Mouse (Mus musculus): ENCODE results near the gene Dscam. TPM values are rescaled to one million over a fixed set of nuclear protein-coding genes. Genes with fewer than 3 reads are reported as not detected.

Gene Dscam
- total and polyA plus RNA-seq, 2 experiments from 2014 or later: not detected

DNA sequence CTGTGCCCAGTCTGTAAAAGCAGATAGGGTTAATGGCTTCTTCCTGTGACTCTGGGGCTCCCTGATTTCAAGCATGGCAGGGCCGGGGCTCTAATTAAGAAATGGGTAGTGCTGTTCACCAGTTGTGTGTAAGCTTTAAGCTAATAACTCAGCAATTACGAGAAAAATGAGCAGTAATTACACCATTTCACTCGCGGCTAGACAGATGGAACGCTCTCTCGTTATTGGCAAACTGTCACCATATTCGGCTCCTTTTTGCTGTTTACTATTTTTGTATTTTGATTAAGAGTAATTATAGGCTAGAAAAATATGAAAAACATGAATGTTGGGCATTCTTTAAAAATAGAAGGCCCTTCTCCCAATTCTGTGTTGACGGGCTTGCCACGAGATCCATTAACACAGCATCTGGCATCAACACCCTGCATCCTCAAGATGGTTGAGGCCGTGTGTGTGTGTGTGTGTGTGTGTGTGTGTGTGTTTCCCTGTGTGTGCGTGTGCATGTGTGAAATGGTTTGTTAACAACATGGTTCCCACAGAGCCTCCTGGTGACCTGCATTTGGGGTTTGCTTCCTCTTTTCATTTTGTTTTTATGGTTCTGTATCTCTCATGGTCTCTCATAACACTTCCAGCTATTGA is 162.5 kb downstream of the Dscam start:
- no peak for TF ChIP-seq CTCF (IDR thresholded peaks at IDR 0.05; ENCODE audit: low read depth)
- TF ChIP-seq EP300 (IDR thresholded peaks at IDR 0.05; ENCODE audit: low read depth): no peak
- no peaks in the 10 kb centered on the region for H3K9me3 ChIP-seq (replicated peaks; ENCODE audit: control insufficient read depth, low read length)
- DNase-seq (ENCODE audit: low spot score): no peak
- no peaks in the 10 kb centered on the region for H3K36me3 ChIP-seq (replicated peaks; ENCODE audit: control insufficient read depth, insufficient read depth, low read length)
- H3K27me3 ChIP-seq (ENCODE audit: control insufficient read depth, insufficient read depth, low read length): no peaks in the 10 kb centered on the region
- H3K4me2 ChIP-seq (ENCODE audit: low read depth, low read length): no peak overlapping the region
- H3K4me1 ChIP-seq (ENCODE audit: control insufficient read depth, insufficient read depth): peaks cover 12% of the 10 kb centered on the region; the same call in 1 of the 2 replicates
- H3K4me3 ChIP-seq (ENCODE audit: low read depth, low read length): no peak overlapping the region
- ATAC-seq (ENCODE audit: insufficient read depth, low read depth): no peak
- 86% methylated on average over 11 of the region's 11 CpGs for WGBS
- no peak overlapping the region for H3K9ac ChIP-seq (replicated peaks; ENCODE audit: low read depth, low read length)
- H3K27ac ChIP-seq (ENCODE audit: low read depth): no peak overlapping the region

DNA sequence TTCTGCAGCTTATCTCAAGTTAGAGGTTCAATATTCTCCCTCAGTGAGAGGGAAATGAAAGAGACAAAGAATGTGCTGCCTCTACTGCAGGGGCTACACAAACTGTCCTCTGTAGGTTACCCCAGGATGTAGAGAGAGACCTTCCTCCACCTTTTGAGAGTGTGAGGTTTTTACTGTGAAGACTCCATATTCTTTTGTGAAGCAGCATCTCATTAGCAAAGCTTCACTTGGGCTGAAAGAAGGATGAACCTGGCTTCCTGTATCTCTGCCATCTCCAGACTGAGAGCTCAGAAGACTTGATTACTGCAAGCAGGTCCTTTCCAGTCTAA is 163.7 kb downstream of the Dscam start:
- Histone ChIP-seq H3K4me2 (ENCODE audit: low read depth, low read length) (no peak overlapping the region), H3K4me3 (ENCODE audit: low read depth, low read length) (no peak overlapping the region), H3K4me1 (ENCODE audit: control insufficient read depth, insufficient read depth) (peaks cover 12% of the 10 kb centered on the region; the same call in 1 of the 2 replicates), H3K27me3 (ENCODE audit: control insufficient read depth, insufficient read depth, low read length) (no peaks in the 10 kb centered on the region), H3K36me3 (replicated peaks; ENCODE audit: control insufficient read depth, insufficient read depth, low read length) (no peaks in the 10 kb centered on the region), H3K27ac (ENCODE audit: low read depth) (no peak overlapping the region), H3K9ac (replicated peaks; ENCODE audit: low read depth, low read length) (no peak overlapping the region), H3K9me3 (replicated peaks; ENCODE audit: control insufficient read depth, low read length) (no peaks in the 10 kb centered on the region)
- DNase-seq (ENCODE audit: low spot score) (no peak), ATAC-seq (ENCODE audit: insufficient read depth, low read depth) (no peak)
- no peak for TF ChIP-seq CTCF (IDR thresholded peaks at IDR 0.05; ENCODE audit: low read depth)
- TF ChIP-seq EP300 (IDR thresholded peaks at IDR 0.05; ENCODE audit: low read depth): no peak

DNA sequence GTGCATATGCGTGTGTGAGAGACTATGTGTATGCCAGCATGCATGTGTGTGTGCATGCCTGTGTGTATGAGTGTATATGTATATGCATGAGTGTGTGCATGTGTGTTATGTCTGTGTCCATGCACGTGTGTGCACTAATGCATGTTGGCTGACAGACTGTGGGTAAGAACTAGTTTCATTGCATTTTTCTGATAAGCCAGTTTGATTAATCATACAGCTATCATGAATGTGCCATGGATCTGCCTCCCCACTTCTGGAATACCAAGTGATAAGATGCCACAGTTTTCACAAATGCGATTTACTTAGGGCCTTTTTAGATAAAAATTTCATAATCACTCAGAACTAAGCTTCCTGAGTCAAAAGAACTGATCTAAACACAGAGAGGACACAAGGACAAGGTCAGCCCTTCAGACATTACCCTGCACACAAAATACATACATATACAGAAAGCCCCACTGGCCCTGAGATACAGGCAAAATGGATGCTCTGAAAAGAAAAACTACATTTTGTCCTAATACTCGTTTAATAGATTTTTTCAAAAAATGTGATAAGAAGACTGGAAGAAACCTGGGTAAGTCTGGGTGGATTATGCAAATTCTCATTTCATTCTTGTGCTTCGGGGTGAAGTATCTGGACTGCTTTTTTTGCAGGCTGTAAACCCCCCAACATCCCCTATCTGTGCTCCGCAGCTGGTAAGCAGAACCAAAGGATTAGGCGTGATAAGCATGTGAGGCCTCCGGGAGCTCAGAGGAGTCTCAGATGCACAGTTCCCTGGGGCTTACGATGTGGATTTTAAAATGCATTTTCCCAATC is 164.3 kb downstream of the Dscam start:
- no peak for TF ChIP-seq EP300 (IDR thresholded peaks at IDR 0.05; ENCODE audit: low read depth)
- TF ChIP-seq CTCF (IDR thresholded peaks at IDR 0.05; ENCODE audit: low read depth): no peak
- no peak for ATAC-seq (ENCODE audit: insufficient read depth, low read depth)
- Histone ChIP-seq H3K36me3 (replicated peaks; ENCODE audit: control insufficient read depth, insufficient read depth, low read length) (no peaks in the 10 kb centered on the region), H3K9ac (replicated peaks; ENCODE audit: low read depth, low read length) (no peak overlapping the region), H3K9me3 (replicated peaks; ENCODE audit: control insufficient read depth, low read length) (no peaks in the 10 kb centered on the region), H3K4me3 (ENCODE audit: low read depth, low read length) (no peak overlapping the region), H3K27ac (ENCODE audit: low read depth) (no peak overlapping the region), H3K4me2 (ENCODE audit: low read depth, low read length) (no peak overlapping the region), H3K4me1 (ENCODE audit: control insufficient read depth, insufficient read depth) (peaks cover 12% of the 10 kb centered on the region; the same call in 1 of the 2 replicates), H3K27me3 (ENCODE audit: control insufficient read depth, insufficient read depth, low read length) (no peaks in the 10 kb centered on the region)
- 36% methylated on average over 9 of the region's 9 CpGs for WGBS
- no peak for DNase-seq (ENCODE audit: low spot score)

DNA sequence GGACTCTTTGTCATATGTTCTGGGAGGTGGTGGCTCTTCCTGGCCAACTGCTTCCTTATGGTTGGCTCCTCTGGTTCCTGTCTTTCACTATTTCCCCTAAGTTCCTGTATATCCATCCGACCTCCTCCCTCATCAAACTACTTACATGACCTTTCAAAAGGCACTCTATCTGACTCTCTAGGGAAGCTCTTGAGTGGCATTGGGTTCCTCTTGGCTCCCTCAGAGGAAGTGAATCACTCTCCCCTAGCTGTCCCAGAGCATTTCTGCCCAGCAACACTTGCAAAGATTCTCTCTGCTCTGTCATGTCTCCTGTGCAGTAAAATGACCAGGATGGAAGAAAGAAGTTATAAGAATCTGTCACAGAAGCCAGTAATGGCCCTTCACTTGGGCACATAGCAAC is 166.6 kb downstream of the Dscam start:
- no peak for TF ChIP-seq CTCF (IDR thresholded peaks at IDR 0.05; ENCODE audit: low read depth)
- no peak for TF ChIP-seq EP300 (IDR thresholded peaks at IDR 0.05; ENCODE audit: low read depth)
- Histone ChIP-seq H3K27ac (ENCODE audit: low read depth) (no peak overlapping the region), H3K27me3 (ENCODE audit: control insufficient read depth, insufficient read depth, low read length) (no peaks in the 10 kb centered on the region), H3K9ac (replicated peaks; ENCODE audit: low read depth, low read length) (no peak overlapping the region), H3K4me2 (ENCODE audit: low read depth, low read length) (no peak overlapping the region), H3K4me1 (ENCODE audit: control insufficient read depth, insufficient read depth) (peaks cover 12% of the 10 kb centered on the region; the same call in 1 of the 2 replicates), H3K36me3 (replicated peaks; ENCODE audit: control insufficient read depth, insufficient read depth, low read length) (no peaks in the 10 kb centered on the region), H3K4me3 (ENCODE audit: low read depth, low read length) (no peak overlapping the region), H3K9me3 (replicated peaks; ENCODE audit: control insufficient read depth, low read length) (no peaks in the 10 kb centered on the region)
- no peak for ATAC-seq (ENCODE audit: insufficient read depth, low read depth)
- no peak for DNase-seq (ENCODE audit: low spot score)
- 31% methylated on average over 1 of the region's 1 CpGs for WGBS

DNA sequence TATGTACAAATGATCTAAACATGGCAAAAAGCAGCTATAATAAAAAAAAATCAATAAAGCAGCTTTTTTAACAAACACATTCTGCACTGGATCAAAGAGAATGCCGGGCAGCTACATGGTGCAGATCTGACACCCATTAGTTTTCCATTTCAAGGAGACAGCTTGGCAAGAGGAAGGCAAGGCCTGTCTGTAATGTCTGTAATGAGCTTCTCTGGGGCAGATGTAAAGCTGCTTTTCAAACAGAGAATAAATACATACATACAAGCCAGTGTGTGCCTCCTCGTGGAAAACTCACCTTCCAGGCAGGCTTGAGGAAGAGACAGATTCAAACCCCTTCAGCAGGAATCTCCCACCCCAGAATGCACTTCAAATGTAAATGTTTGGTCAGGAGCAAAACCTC is 167.7 kb downstream of the Dscam start:
- no peak for ATAC-seq (ENCODE audit: insufficient read depth, low read depth)
- WGBS: 59% methylated on average over 2 of the region's 2 CpGs

More for the DNA sequence above, 167.7 kb downstream of the Dscam start:
- H3K27me3 ChIP-seq (ENCODE audit: control insufficient read depth, insufficient read depth, low read length): no peaks in the 10 kb centered on the region
- H3K36me3 ChIP-seq (replicated peaks; ENCODE audit: control insufficient read depth, insufficient read depth, low read length): no peaks in the 10 kb centered on the region
- no peaks in the 10 kb centered on the region for H3K9me3 ChIP-seq (replicated peaks; ENCODE audit: control insufficient read depth, low read length)
- H3K27ac ChIP-seq (ENCODE audit: low read depth): no peak overlapping the region
- no peak for TF ChIP-seq CTCF (IDR thresholded peaks at IDR 0.05; ENCODE audit: low read depth)
- TF ChIP-seq EP300 (IDR thresholded peaks at IDR 0.05; ENCODE audit: low read depth): no peak
- H3K4me1 ChIP-seq (ENCODE audit: control insufficient read depth, insufficient read depth): peaks cover 12% of the 10 kb centered on the region; the same call in 1 of the 2 replicates
- no peak overlapping the region for H3K4me2 ChIP-seq (ENCODE audit: low read depth, low read length)
- H3K4me3 ChIP-seq (ENCODE audit: low read depth, low read length): no peak overlapping the region
- DNase-seq (ENCODE audit: low spot score): no peak
- no peak overlapping the region for H3K9ac ChIP-seq (replicated peaks; ENCODE audit: low read depth, low read length)

Measured in heart, postnatal 0 days (tissue).